Mouse (Mus musculus): Measurements from ENCODE around the gene Pan2. TPM values are rescaled to one million over a fixed set of nuclear protein-coding genes. Genes with fewer than 3 reads are reported as not detected.
"Not testable (repeated sequence)": the region's sequence is repeated elsewhere in the genome, so short reads cannot be mapped to it uniquely, and the experiment has no call there.

Gene Pan2
- polyA plus RNA-seq, 1 experiment from 2014 or later, result 26.1 TPM

DNA sequence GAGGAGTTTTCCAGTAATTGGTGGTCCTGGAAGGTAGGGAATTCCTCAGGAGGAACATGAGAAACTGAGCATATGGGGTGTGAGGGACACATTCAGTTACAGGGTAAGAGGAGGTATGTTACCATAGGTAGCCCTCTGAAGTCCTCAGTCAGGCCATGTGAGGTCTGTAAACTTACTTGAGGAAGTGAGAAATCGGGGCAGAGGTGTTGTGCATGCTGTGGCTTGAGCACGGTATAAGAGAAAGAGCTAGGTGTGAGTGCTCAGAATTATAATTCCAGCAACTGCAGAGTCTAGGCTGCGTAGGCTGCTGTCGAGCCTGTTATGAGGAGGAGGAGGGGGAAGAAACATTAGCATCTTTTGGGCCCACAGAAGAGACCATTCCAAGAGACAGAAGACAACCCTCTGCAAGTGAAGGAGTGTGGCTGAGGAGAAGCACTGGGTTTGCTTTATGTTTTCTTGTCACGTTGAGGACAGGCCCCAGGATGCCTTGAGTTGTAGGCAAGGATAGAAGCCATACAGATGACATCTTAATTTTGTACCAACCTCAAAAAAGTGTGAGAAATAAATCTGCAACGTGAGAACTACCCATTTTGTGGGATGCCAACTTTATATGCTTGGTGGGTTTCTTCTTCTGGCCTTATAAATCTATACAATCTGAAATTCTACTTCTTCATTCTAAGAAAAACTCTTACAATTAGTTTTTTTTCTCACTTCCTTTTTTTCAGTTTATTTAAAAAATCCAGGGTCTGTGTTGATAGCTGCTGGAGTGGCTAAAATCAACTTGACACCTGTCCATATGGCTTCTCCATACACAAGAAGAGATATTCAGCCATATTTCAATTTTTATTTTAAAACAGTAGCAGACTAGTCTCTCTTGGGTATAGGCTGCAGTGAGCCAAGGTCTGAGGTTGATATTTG is 39.5 kb upstream of the Pan2 start:
- Histone ChIP-seq H3K4me1 (ENCODE audit: control insufficient read depth, insufficient read depth, low read length) (no peaks in the 10 kb centered on the region), H3K4me3 (ENCODE audit: low read length) (no peak overlapping the region), H3K27me3 (ENCODE audit: control insufficient read depth, insufficient read depth, low read length) (no peaks in the 10 kb centered on the region), H3K9ac (ENCODE audit: low read length) (no peak overlapping the region), H3K4me2 (ENCODE audit: low read depth, low read length) (no peak overlapping the region), H3K27ac (ENCODE audit: low read length) (no peak overlapping the region), H3K9me3 (replicated peaks; ENCODE audit: control insufficient read depth, low read length) (no peaks in the 10 kb centered on the region), H3K36me3 (ENCODE audit: control insufficient read depth, insufficient read depth) (no peaks in the 10 kb centered on the region)
- WGBS, result 74% methylated on average over 6 of the region's 6 CpGs
- ATAC-seq (replicated peaks; ENCODE audit: extremely low read depth, insufficient read depth, low FRiP score), result no peak

DNA sequence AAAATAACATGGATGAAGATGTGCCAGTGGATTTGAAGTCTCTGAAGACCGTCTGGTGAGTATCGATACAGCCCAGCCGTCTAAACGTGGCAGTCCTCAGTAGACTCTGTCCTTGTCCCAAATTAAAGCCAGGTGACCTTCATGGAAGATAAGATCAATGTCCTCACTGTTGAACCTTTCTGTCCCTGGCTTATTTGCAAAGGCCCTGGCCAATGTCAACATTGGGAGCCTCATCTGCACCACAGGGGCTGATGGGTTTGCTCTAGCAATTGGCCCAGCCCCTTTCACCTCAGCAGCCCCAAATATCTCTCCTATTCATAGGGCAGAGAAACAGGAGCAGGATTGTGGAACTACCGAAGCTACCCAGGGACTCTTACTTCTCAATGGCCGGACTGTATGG is 34.8 kb upstream of the Pan2 start, which contains the start of gene Apof:
Gene Apof, plus strand, starts transcription at position 301 of the 400 bp plus-strand sequence.
- Histone ChIP-seq H3K4me3 (ENCODE audit: low read length) (no peak within 1 kb of the TSS), H3K9me3 (replicated peaks; ENCODE audit: control insufficient read depth, low read length) (no peaks in the 10 kb centered on the region), H3K4me2 (ENCODE audit: low read depth, low read length) (no peak within 1 kb of the TSS), H3K27me3 (ENCODE audit: control insufficient read depth, insufficient read depth, low read length) (no peaks in the 10 kb centered on the region), H3K36me3 (ENCODE audit: control insufficient read depth, insufficient read depth) (no peaks in the 10 kb centered on the region), H3K9ac (ENCODE audit: low read length) (no peak within 1 kb of the TSS), H3K27ac (ENCODE audit: low read length) (no peak within 1 kb of the TSS), H3K4me1 (ENCODE audit: control insufficient read depth, insufficient read depth, low read length) (peaks cover 10% of the 10 kb centered on the region)
- ATAC-seq (replicated peaks; ENCODE audit: extremely low read depth, insufficient read depth, low FRiP score), result no peak
- 64% methylated on average over 6 of the region's 6 CpGs for WGBS

DNA sequence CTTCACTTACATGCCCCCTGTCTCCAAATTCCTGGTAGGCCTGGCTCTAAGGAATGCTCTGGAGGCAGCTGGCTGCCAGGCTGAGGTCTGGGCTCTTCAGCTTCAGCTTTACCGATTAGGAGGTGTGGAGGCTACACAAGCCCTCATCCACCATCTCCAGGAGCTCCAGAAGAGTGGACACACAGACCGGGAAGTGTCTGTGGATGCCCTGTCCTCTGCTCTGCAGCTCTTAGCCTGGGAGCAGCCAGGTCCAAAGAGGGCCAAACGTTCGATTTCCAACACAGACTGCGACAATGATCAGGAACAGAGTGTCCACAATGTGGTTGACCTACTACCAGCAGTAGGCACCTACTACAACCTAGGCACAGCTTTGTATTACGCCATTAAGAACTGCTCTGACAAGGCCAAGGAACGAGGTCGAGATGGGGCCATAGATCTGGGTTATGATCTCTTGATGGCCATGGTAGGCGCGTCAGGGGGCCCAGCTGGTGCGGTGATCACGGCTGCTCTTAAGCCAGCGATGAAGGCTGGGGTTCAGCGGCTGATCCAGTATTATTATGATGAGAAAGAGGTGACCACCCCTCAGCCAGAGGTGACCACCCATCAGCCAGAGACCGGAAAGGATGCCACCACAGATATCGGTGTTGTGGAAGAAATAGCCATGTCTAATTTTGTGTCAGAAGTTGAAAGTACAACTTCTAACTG is 33.8 kb upstream of the Pan2 start:
- H3K27me3 ChIP-seq (ENCODE audit: control insufficient read depth, insufficient read depth, low read length), result no peaks in the 10 kb centered on the region
- 86% methylated on average over 16 of the region's 16 CpGs for WGBS
- H3K9ac ChIP-seq (ENCODE audit: low read length), result peak overlapping the region; percentile 88
- H3K36me3 ChIP-seq (ENCODE audit: control insufficient read depth, insufficient read depth), result no peaks in the 10 kb centered on the region
- H3K4me2 ChIP-seq (ENCODE audit: low read depth, low read length), result peak overlapping the region; percentile 80; the same call in 1 of the 2 replicates
- no peak overlapping the region for H3K27ac ChIP-seq (ENCODE audit: low read length)
- peaks cover 14% of the 10 kb centered on the region for H3K4me1 ChIP-seq (ENCODE audit: control insufficient read depth, insufficient read depth, low read length)
- H3K4me3 ChIP-seq (ENCODE audit: low read length), result no peak overlapping the region
- no peaks in the 10 kb centered on the region for H3K9me3 ChIP-seq (replicated peaks; ENCODE audit: control insufficient read depth, low read length)
- no peak for ATAC-seq (replicated peaks; ENCODE audit: extremely low read depth, insufficient read depth, low FRiP score)

DNA sequence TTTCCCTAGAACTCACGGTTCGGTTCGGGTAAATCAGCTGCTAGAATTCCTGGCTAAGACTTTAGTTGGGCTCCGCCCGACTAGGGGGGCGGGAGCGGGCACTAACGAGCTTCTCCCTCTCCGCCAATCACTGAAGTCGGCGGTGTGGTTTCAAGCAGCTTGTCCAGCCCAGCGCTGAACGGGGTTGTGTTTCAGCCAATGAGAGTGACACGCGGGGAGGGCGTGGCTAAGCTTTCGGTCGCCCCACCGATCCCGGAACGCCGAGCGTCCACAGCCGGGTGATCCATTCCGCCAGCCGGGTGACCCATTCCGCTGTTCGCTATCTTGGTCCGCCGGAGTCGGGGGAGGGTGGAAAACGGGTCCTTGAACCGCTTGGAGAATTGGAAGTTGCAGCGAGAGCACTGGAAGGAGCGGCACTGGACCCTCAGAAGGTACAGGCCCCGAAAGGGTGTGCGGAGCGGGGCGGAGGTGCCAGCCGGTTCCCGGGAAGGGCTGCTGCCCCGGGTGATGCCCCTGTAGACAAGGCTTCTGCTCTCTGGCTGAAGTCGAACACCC is 32.8 kb upstream of the Pan2 start, which contains the start of gene Stat2:
Gene Stat2, plus strand, starts transcription at position 273 of the 555 bp plus-strand sequence.
- Histone ChIP-seq H3K4me2 (ENCODE audit: low read depth, low read length) (peak within 1 kb of the TSS; percentile 80), H3K36me3 (ENCODE audit: control insufficient read depth, insufficient read depth) (no peaks in the 10 kb centered on the region), H3K9me3 (replicated peaks; ENCODE audit: control insufficient read depth, low read length) (no peaks in the 10 kb centered on the region), H3K4me1 (ENCODE audit: control insufficient read depth, insufficient read depth, low read length) (peaks cover 14% of the 10 kb centered on the region), H3K9ac (ENCODE audit: low read length) (peak within 1 kb of the TSS; percentile 88), H3K27ac (ENCODE audit: low read length) (peak within 1 kb of the TSS; percentile 81), H3K27me3 (ENCODE audit: control insufficient read depth, insufficient read depth, low read length) (no peaks in the 10 kb centered on the region), H3K4me3 (ENCODE audit: low read length) (peak within 1 kb of the TSS; percentile 91)
- peak; percentile 99 for ATAC-seq (replicated peaks; ENCODE audit: extremely low read depth, insufficient read depth, low FRiP score)
- WGBS, result under 1% methylated on average over 43 of the region's 43 CpGs

DNA sequence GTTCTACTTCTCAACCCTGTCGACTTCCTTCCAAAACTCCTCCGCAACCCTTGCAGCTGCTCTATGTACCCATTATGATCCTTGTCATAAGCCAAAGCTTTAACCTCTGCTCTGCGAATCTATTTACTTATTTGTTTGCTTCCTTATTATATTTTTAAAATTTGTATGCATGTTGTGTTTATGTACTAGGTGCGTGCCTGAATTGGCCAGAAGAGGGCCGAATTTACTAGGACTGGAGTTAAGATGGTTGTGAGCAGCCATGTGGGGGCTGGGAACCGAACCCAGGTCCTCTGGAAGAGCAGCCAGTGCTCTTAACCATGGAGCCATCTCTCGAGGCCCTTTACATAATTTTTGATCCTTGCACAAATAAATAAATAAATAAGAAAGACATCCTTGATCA is 32.3 kb upstream of the Pan2 start:
- Histone ChIP-seq H3K27me3 (ENCODE audit: control insufficient read depth, insufficient read depth, low read length) (no peaks in the 10 kb centered on the region), H3K36me3 (ENCODE audit: control insufficient read depth, insufficient read depth) (no peaks in the 10 kb centered on the region), H3K4me2 (ENCODE audit: low read depth, low read length) (peak overlapping the region; percentile 78), H3K4me3 (ENCODE audit: low read length) (peak overlapping the region; percentile 91), H3K9ac (ENCODE audit: low read length) (peak overlapping the region; percentile 88), H3K4me1 (ENCODE audit: control insufficient read depth, insufficient read depth, low read length) (peaks cover 14% of the 10 kb centered on the region), H3K9me3 (replicated peaks; ENCODE audit: control insufficient read depth, low read length) (no peaks in the 10 kb centered on the region), H3K27ac (ENCODE audit: low read length) (peak overlapping the region; percentile 81)
- no peak for ATAC-seq (replicated peaks; ENCODE audit: extremely low read depth, insufficient read depth, low FRiP score)
- 37% methylated on average over 7 of the region's 7 CpGs for WGBS

DNA sequence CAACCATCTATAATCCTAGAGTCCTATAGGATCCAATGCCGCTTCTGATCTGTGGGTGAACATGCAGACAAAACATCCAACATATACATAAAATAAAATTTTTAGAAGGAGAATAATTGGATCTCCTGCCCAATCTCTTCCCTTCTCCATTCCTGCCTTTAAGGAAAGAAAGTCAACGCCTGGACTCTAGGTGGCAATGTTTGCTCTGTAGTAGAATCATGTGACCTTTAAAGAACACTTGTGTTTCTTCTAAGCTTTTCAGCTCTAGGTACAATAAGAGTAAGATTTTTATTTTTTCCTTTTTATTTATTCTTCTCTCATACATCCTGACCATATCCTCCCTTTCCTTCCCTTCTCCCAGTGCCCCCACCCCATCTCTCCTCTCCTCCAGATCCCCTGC is 31.3 kb upstream of the Pan2 start:
- no peak overlapping the region for H3K27ac ChIP-seq (ENCODE audit: low read length)
- H3K27me3 ChIP-seq (ENCODE audit: control insufficient read depth, insufficient read depth, low read length), result no peaks in the 10 kb centered on the region
- H3K4me1 ChIP-seq (ENCODE audit: control insufficient read depth, insufficient read depth, low read length), result peaks cover 14% of the 10 kb centered on the region
- H3K9me3 ChIP-seq (replicated peaks; ENCODE audit: control insufficient read depth, low read length), result no peaks in the 10 kb centered on the region
- H3K9ac ChIP-seq (ENCODE audit: low read length), result no peak overlapping the region
- no peak for ATAC-seq (replicated peaks; ENCODE audit: extremely low read depth, insufficient read depth, low FRiP score)
- WGBS, result 72% methylated on average over 2 of the region's 2 CpGs
- H3K4me2 ChIP-seq (ENCODE audit: low read depth, low read length), result no peak overlapping the region
- no peak overlapping the region for H3K4me3 ChIP-seq (ENCODE audit: low read length)
- no peaks in the 10 kb centered on the region for H3K36me3 ChIP-seq (ENCODE audit: control insufficient read depth, insufficient read depth)

DNA sequence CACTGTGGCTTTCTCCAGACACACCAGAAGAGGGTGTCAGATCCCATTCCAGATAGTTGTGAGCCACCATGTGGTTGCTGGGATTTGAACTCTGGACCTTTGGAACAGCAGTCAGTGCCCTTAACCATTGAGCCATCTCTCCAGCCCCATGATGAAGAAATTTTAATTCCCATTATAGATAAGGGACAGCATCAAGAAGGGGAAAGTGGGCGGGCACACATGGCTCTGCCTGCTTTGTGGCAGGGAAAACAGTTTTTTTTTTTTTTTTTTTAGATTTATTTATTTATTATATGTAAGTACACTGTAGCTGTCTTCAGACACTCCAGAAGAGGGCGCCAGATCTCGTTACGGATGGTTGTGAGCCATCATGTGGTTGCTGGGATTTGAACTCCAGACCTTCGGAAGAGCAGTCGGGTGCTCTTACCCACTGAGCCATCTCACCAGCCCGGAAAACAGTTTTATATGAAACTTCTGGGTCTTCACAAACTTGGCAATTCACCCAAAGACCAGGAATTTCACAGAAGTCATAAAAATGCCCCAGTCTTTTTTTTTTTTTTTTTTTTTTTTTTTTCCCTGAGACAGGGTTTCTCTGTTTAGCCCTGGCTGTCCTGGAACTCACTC is 30.2 kb upstream of the Pan2 start:
- ATAC-seq (replicated peaks; ENCODE audit: extremely low read depth, insufficient read depth, low FRiP score); H3K4me2 ChIP-seq (ENCODE audit: low read depth, low read length); H3K27me3 ChIP-seq (ENCODE audit: control insufficient read depth, insufficient read depth, low read length); H3K27ac ChIP-seq (ENCODE audit: low read length); H3K9ac ChIP-seq (ENCODE audit: low read length); H3K36me3 ChIP-seq (ENCODE audit: control insufficient read depth, insufficient read depth); H3K4me3 ChIP-seq (ENCODE audit: low read length); H3K9me3 ChIP-seq (replicated peaks; ENCODE audit: control insufficient read depth, low read length): not testable (repeated sequence)
- 95% methylated on average over 4 of the region's 7 CpGs for WGBS
- H3K4me1 ChIP-seq (ENCODE audit: control insufficient read depth, insufficient read depth, low read length), result peaks cover 14% of the 10 kb centered on the region

DNA sequence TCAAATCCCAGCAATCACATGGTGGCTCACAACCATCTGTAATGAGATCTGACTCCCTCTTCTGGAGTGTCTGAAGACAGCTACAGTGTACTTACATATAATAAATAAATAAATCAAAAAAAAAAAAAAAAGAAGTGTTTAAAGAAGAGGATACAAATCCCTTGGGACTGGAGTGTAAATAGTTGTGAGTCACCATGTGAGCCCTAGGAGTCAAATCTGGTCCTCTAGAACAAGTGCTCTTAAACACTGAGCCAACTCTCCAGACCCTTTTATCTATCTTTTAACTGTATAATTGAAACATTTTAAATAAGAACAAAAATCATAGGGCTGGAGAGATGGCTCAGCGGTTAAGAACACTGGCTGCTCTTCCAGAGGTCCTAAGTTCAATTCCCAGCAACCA is 27.8 kb upstream of the Pan2 start:
- WGBS, result 100% methylated on average over 1 of the region's 1 CpGs

More for the DNA sequence above, 27.8 kb upstream of the Pan2 start:
- H3K9me3 ChIP-seq (replicated peaks; ENCODE audit: control insufficient read depth, low read length); H3K9ac ChIP-seq (ENCODE audit: low read length); ATAC-seq (replicated peaks; ENCODE audit: extremely low read depth, insufficient read depth, low FRiP score); H3K4me3 ChIP-seq (ENCODE audit: low read length); H3K4me2 ChIP-seq (ENCODE audit: low read depth, low read length); H3K27me3 ChIP-seq (ENCODE audit: control insufficient read depth, insufficient read depth, low read length); H3K36me3 ChIP-seq (ENCODE audit: control insufficient read depth, insufficient read depth); H3K27ac ChIP-seq (ENCODE audit: low read length): not testable (repeated sequence)
- H3K4me1 ChIP-seq (ENCODE audit: control insufficient read depth, insufficient read depth, low read length), result peaks cover 10% of the 10 kb centered on the region

All from heart, embryonic 16.5 days (tissue).